Mouse (Mus musculus) layer of hippocampus, postnatal 36 days (tissue): ENCODE results near the gene Dhps. TPM values are rescaled to one million over a fixed set of nuclear protein-coding genes. Genes with fewer than 3 reads are reported as not detected.

Source experiments
- DNase-seq, 2 experiments: peaks; one replicate each; pipeline ENCODE4 v3.0.0; 2022
- total RNA-seq, 2 experiments: library from RNA; stranded (reverse); gene quantifications; 2 replicates each; pipeline ENCODE4 v1.2.3; 2021

Dhps gene
- total RNA-seq, result 10 to 100 TPM; 52.1 to 60.6 TPM

DNA sequence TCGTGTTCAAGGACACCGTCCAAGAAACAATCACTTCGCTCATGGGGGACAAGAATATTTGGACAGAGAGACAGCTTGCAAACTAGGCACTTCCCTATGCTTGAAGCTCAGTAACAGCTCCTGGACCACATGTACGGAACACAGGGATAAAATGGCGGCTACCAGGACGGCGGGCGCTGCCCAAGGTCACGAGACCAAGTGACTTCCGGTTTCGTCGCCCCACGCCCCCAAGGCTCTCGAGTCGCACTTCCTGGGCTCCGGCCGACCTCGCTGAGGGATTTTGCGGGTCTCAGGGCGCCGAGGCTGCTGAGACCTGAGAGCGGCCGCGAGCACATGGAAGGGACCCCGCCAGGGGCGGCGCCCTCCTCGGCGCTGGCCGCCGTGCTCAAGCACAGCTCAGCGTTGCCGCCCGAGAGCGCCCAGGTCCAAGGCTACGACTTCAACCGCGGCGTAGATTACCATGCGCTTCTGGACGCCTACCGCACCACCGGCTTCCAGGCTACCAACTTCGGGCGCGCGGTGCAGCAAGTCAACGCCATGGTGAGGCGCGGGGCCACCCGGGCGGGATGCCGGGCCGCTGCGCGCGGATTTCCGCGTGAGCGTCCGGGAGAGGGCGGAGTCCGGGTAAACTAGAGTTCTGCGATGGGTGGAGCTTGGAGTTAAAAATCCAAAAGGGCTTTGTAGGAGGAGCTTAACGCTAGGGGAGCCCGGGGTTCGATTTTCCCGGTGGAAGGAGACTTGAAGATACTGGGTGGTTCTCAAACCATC lies at the start of gene Dhps:
Dhps (plus strand) TSS at position 244 of the 768 bp plus-strand sequence.
- peak; percentile 87 to 90 for DNase-seq

DNA sequence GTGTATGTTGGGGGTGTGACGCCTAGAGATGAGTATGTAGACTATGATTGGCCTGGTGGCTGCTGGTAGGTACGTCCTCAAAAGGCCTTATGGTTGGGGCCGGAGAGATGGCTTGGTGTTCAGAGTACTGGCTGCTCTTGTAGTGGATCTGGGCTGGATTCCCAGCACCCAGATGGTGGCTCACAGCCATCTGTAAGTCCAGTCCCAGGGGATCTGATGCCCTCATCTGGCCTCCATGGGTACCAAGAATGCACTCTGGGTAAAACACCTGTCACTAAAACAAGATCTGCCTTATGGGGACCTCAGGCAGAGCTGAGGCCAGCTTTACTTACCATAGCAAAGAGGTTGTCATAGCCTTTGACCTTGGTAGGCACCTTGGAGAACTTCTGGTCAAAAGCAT lies 47.7 kb upstream of the Dhps start:
- DNase-seq, result no peak

GRCm38 (mm10) chr8:85025098-85025932 lies 46.2 kb upstream of the Dhps start, which contains the start of gene Asna1:
Gene Asna1 (minus strand): TSS chr8:85025281.
- peak; percentile 79 to 80 for DNase-seq

- DNase-seq, result peak; percentile 96 to 97
Observed at GRCm38 (mm10) chr8:85026670-85027515, 44.7 kb upstream of the Dhps start, which contains the start of gene Trir. Gene Trir (plus strand): TSS chr8:85026823.

DNA sequence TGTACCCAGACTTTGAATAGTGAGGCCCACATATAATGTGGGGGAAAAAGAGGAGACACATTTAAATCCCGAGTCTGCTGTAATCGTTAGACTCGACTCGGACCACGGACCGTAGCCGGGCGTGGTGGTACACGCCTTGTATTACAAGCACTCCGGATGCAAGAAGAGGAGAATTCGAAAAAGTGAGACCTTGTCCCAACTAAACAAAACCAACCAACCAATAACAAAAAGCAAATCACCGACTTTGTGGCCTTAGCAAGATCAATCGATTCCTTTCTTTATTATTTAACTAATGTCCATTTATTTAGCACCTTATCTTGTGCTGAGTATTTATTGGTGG lies 44.1 kb upstream of the Dhps start:
- DNase-seq, result no peak

- DNase-seq, result no peak
Observed at GRCm38 (mm10) chr8:85027922-85028321, 43.6 kb upstream of the Dhps start.

DNA sequence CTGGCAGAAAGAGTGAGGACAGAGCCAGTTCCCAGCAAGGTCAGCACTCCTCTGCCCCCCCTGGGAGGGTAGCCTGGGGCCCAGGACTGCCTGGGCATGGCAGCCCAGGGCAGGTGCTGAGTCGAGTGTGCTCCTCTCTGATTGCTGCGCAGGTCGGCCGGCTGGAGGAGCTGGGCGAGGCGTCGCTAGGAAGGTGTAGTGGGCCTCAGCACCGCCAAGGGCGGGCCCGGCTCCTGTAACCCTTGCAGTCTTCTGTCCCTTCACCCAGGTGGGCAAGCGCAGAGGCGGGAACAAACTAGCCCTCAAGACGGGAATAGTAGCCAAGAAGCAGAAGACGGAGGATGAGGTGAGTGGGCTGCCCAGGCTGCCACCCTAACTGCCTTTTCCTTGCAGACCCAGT lies 42.3 kb upstream of the Dhps start:
- DNase-seq, result no peak

- DNase-seq, result no peak
Observed at GRCm38 (mm10) chr8:85032622-85033311, 38.8 kb upstream of the Dhps start.

DNA sequence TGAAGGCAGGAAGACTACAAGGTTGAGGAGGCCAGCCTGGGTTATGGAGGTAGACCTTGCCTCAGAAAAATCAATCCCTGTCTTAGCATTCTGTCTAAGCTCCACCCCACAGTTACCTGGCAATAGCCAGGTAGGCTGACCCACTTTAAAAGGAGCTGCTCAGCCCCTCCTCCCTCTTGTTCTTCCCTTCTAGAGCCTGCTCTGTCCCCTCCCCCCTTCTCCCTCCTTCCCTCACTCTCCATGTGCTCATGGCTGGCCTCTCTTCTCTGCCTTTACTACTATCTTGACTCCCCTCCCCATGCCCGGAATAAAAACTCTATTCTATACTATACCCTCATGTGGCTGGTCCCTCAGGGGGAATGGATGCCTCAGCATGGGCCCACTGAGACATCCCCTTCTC lies 37.7 kb upstream of the Dhps start:
- DNase-seq, result no peak

DNA sequence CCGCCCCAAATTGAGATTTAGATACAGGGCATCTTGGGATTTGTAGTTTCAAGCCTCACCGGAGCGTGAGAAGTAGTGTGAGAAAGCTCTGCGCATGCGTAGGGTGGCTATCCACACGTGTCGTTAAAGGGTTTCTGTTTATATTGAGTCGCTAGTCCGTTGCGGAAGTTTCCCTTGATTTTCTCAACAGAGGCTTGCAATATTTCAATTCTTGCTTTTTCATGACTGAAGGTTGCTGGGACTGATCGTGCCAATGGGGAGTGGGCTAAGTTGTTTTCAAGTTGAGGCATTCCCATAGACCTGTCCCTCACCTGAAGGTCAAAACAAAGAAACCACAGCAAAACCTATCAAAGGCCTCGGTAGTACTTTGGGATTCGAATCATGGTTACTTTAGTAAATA lies 36.8 kb upstream of the Dhps start:
- DNase-seq, result peak; percentile 51 to 58

GRCm38 (mm10) chr8:85035165-85035727 lies 36.3 kb upstream of the Dhps start:
- DNase-seq, result no peak

- peak in 1 of 2 experiments; percentile 23 for DNase-seq
Observed at GRCm38 (mm10) chr8:85035728-85036310, 35.7 kb upstream of the Dhps start.

DNA sequence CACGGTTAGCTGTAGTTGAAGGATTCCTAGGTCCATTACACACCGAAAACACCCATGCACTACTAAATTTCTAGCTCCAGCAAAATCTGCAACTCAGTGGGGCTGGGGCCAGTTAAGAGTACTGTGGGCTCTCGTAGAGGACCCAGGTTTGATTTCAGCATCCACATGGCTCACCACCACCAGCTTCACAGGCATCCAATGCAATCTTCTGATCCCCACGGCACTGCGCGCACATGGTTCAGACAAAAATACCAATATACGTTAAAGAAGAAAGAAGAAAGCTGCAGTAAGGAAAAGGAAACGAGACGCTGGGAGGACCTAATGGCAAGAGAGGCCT lies 35.2 kb upstream of the Dhps start:
- DNase-seq, result no peak

- peak; percentile 86 to 87 for DNase-seq
Observed at GRCm38 (mm10) chr8:85036718-85037365, 34.7 kb upstream of the Dhps start, which contains the start of gene Tnpo2. Gene Tnpo2 (plus strand): TSS chr8:85036915.

- DNase-seq, result no peak
Observed at GRCm38 (mm10) chr8:85037366-85037680, 34.2 kb upstream of the Dhps start.

- peak; percentile 57 to 59 for DNase-seq
Observed at GRCm38 (mm10) chr8:85037681-85038531, 33.7 kb upstream of the Dhps start.

DNA sequence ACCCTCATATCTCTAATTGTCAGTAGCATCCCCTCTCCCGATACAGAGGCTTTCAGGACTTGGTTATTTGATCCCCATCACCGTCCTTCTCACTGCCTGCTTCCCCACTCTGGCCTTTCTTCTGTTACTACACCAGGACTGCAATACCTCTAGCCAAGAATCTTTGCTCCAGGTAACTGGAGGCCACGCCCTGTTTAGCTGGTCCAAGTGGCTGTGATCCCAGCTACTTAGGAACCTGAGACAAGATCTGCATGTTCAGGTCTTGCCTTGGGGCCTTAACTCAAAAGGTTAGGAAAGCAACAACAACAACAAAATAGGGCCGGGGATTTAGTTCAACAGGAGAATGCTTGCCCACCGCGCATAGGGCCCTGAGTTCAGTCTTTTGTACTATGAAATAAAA lies 27.9 kb upstream of the Dhps start:
- DNase-seq, result no peak

- DNase-seq, result no peak
Observed at GRCm38 (mm10) chr8:85057367-85057766, 14.2 kb upstream of the Dhps start.

DNA sequence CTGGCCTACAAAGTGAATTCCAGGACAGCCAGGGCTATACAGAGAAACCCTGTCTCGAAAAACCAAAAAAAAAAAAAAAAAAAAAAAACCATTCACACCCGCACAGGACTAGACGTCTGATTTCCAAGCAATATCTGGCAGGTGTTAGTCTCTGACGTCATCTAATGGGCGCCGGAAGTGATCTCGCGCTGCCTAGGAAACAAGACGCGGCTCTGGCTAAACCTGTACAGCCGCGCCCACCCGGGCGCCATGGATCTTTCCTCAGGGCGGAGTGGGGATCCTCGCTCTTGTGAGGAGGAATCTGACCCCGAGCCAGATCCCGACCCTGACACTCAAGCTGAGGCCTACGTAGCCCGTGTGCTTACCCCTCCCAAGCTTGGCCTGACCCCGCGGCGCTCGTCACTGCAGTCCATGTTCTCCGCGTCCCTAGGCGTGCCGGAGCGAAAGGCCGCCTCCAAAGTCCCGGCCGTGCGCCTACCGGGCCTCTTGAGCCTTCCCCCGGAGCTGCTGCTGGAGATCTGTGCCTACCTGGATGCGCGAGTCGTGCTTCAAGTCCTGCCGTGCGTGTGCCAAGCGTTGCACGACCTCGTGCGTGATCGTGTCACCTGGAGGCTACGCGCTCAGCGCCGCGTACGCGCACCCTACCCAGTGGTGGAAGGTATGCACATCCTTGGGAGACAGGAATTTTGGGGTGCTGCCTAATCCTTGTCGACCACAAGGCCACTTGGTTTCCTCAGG lies 11.5 kb upstream of the Dhps start, which contains the start of gene Fbxw9:
Fbxw9 (plus strand) TSS at position 177 of the 738 bp plus-strand sequence.
- peak; percentile 87 to 88 for DNase-seq
